Mouse (Mus musculus) monocyte, adult 5-6 weeks (primary cell): ENCODE measurements around the gene Olfr1154. TPM values are rescaled to one million over a fixed set of nuclear protein-coding genes. Genes with fewer than 3 reads are reported as not detected.

ENCODE experiments used
- ATAC-seq: fragments of 153-309, 156-312 bp; replicated peaks from 2 replicates; pipeline ENCODE4 v1.8.0; 2017; ENCODE audit warnings: mild to moderate bottlenecking; ENCODE audit not compliant: low TSS enrichment, insufficient number of reproducible peaks, severe bottlenecking, poor library complexity, low FRiP score
- total RNA-seq: library from RNA; stranded (forward); fragments of 200-1000, 200-491, 200-594 nt; gene quantifications from 3 replicates; pipeline ENCODE4 v1.2.3, GENCODE M21; 2017

Gene Olfr1154
- total RNA-seq = not detected in 3 replicates

DNA sequence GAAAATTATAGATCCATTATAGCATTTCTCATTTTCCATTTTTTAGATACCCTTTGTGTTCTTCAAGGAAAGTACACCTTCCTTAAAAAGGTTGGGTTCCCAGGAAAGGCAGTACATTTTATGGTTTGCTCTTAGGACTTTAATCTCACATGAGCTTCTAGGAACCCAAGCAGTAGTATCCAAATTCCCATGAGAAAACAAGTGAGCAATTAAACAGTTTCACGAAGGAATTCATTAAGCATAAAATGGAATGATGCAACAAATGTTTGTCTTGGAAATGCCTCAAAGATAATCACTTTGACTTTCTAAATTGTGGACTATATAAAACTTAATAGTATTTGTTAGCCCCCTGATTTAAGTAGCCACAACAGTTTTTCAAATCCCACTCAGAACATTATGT, at the start of gene Olfr1154:
TSS of gene Olfr1154 (minus strand) at position 101 of the 400 bp plus-strand sequence.
- ATAC-seq = no peak

DNA sequence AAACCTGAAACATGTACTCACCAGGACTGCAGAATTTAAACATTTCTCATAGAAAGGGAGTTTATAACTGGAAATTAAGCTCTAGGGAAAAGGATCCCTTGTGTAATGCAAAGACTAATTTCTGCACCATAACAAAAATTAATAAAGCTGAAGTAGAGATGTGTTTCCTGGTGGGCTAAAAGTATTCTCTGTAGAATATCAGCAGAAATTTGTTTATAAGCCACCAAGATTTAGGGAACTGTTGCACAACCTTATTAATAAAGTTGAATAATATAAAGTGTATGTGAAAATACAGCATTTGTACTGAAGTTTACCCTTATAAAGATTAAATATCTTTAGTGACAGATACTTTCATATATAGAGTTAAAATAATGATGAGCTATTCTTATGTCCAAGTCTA, 48.0 kb upstream of the Olfr1154 start, which contains the start of gene Olfr1156:
TSS of gene Olfr1156 (minus strand) at position 101 of the 400 bp plus-strand sequence.
- ATAC-seq = no peak

DNA sequence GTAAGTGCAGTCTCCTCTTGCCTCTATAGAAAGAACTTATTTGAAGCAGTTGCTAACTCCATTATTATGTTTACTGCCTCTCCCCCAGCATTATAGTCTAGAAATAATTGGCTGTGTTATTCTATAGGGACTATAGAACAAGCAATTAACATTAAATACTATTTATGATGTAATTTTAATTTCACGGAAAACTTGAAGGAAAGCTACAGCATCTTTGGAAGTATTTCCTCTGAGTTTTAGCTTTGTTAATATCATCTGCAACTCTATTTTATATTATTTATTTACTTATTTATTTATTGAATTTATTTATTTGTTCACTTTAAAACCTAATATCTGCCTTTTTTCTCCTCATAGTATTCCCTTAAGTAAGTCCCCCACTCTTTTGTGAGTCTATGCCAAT, 40.1 kb upstream of the Olfr1154 start, which contains the start of gene Olfr1155:
TSS of gene Olfr1155 (minus strand) at position 101 of the 400 bp plus-strand sequence.
- no peak for ATAC-seq

DNA sequence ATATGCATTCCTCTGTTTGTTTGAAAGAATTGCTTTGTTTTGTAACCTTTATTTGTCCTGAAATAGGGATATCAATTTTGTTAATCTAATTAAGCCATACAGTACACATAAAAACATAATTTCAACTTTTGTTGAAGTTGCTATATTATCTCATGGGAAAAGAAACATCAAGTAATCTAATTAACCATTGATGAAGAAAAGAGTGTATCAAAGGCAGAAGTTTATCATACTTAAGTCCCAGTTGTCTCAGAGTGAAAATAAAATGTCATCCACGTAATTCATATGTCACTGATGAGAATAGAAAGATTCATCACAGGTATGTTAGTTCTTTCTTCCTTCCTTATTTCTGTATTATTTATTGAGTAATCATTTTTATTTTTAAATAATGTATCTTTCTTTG, 10.3 kb downstream of the Olfr1154 start, which contains the start of gene Olfr1153:
TSS of gene Olfr1153 (plus strand) at position 301 of the 400 bp plus-strand sequence.
- no peak for ATAC-seq

DNA sequence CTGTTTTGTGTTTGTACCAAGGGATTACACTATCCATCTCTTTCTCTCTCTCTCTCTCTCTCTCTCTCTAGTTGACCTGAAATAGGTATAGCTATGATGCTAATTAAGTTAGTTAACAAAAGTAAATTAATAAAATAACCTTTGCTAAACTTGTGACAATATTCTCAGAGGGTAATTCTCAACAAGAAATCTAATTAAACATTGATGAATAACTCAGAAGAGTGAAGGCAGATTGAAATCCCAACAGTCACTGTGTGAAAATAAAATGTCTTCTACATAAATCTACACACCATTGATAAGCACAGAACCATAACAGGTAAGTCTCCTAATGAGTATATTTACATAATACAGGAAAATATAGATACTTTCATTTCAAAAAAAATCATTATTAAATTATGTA, 38.8 kb downstream of the Olfr1154 start, which contains the start of gene Olfr1152:
TSS of gene Olfr1152 (plus strand) at position 301 of the 400 bp plus-strand sequence.
- ATAC-seq = no peak

DNA sequence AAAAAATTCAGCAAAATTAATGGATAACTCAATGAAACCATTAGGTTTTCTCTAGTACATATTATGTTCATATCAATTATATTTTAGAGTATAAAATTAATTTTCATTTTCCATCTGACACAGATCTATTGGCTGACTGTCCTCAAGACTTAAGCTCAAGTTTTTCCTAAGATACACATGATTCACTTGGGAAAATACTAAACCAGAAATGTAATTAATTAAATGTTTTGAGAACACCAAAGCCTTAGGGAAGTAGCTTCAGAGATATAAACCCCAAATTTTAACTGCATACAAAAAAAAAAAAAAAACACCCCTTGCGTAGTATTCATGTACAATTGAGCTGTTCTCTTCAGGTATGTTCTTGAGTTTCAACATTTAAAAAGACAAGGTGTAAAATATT, 49.4 kb downstream of the Olfr1154 start, which contains the start of gene Olfr1151:
TSS of gene Olfr1151 (plus strand) at position 301 of the 400 bp plus-strand sequence.
- no peak for ATAC-seq

Other genes with a start within 250 kb of the Olfr1154 start
- not detected in 3 replicates for gene Olfr1134, start 246.7 kb downstream of the Olfr1154 start, total RNA-seq
- not detected in 3 replicates for gene Olfr1135, start 231.5 kb downstream of the Olfr1154 start, total RNA-seq
- not detected in 3 replicates for gene Olfr1136, start 211.2 kb downstream of the Olfr1154 start, total RNA-seq
- gene Olfr1137, start 192.0 kb downstream of the Olfr1154 start, total RNA-seq = not detected in 3 replicates
- not detected in 3 replicates for gene Olfr1138, start 165.2 kb downstream of the Olfr1154 start, total RNA-seq
- gene Olfr1140, start 161.4 kb downstream of the Olfr1154 start, total RNA-seq = not detected in 3 replicates
- not detected in 3 replicates for gene Olfr1141, start 151.2 kb downstream of the Olfr1154 start, total RNA-seq
- gene Olfr152, start 125.7 kb downstream of the Olfr1154 start, total RNA-seq = 1.2 TPM in 1 of 3 replicates, not detected in the others
- gene Olfr1143, start 104.6 kb downstream of the Olfr1154 start, total RNA-seq = not detected in 3 replicates
- gene Olfr1145, start 95.3 kb downstream of the Olfr1154 start, total RNA-seq = not detected in 3 replicates
- not detected in 3 replicates for gene Olfr1148, start 74.6 kb downstream of the Olfr1154 start, total RNA-seq
- not detected in 3 replicates for gene Olfr1150-ps1, start 61.2 kb downstream of the Olfr1154 start, total RNA-seq
- gene Olfr1151, start 49.3 kb downstream of the Olfr1154 start, total RNA-seq = not detected in 3 replicates
- gene Olfr1152, start 38.7 kb downstream of the Olfr1154 start, total RNA-seq = not detected in 3 replicates
- gene Olfr1153, start 10.2 kb downstream of the Olfr1154 start, total RNA-seq = not detected in 3 replicates
- not detected in 3 replicates for gene Olfr1155, start 40.0 kb upstream of the Olfr1154 start, total RNA-seq
- gene Olfr1156, start 47.9 kb upstream of the Olfr1154 start, total RNA-seq = not detected in 3 replicates
- not detected in 3 replicates for gene Olfr1157, start 63.1 kb upstream of the Olfr1154 start, total RNA-seq
- gene Olfr74, start 69.5 kb upstream of the Olfr1154 start, total RNA-seq = not detected in 3 replicates
- not detected in 3 replicates for gene Olfr1158, start 84.9 kb upstream of the Olfr1154 start, total RNA-seq
- 0.32 TPM in 1 of 3 replicates, not detected in the others for gene Olfr1160, start 103.1 kb upstream of the Olfr1154 start, total RNA-seq
- gene Olfr1161, start 117.6 kb upstream of the Olfr1154 start, total RNA-seq = not detected in 3 replicates
- gene Olfr73, start 132.5 kb upstream of the Olfr1154 start, total RNA-seq = not detected in 3 replicates
- gene Olfr1162, start 146.0 kb upstream of the Olfr1154 start, total RNA-seq = not detected in 3 replicates
- gene Olfr1163, start 166.7 kb upstream of the Olfr1154 start, total RNA-seq = not detected in 3 replicates
- not detected in 3 replicates for gene Olfr1164, start 188.8 kb upstream of the Olfr1154 start, total RNA-seq
- gene Olfr1166, start 223.1 kb upstream of the Olfr1154 start, total RNA-seq = not detected in 3 replicates